Mouse (Mus musculus): ENCODE data around the gene Gm2916. TPM values are rescaled to one million over a fixed set of nuclear protein-coding genes. Genes with fewer than 3 reads are reported as not detected.

Gm2916 gene
- polyA plus RNA-seq (2012; ENCODE audit: low replicate concordance), result not detected in 2 replicates

DNA sequence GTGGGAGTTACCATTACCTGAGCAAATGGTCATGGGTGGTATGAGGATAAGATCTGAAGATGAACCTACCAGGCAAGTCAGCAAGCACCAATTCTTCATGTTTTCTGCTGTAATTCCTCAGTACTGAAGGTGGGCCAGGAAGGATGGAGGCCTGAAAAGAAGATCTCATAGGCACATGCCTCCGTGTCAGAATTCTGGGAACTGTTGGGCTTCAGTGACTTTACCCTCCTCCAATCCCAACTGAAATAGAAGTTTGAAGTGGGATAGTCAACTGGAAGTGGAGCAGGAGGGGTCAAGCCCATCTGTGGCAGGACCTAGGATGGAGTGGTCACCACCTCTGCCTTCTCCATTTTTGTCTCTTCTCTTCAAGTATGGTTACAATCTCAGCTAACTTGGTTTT lies at the start of gene Gm2916:
TSS of gene Gm2916 (plus strand) at position 301 of the 400 bp plus-strand sequence.

DNA sequence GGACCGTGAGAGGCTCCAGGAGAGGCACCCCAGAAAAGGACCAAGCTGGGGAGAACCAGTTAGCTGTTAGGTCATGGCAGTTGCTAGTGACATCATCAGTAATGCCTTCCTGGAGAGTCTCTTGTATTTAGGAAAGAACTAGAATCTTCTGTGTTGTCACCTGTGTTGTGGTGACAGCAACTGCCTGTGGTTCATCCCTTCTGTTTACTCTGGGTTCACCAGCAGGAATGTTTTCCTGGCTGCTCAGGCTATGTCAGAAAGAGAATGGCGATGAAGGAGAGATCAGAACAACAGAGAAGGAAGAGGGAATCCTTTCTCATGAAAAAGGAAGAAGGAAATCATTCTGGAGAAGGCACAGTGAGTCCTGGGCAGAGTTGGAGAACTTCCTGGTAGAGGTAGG lies 38.0 kb upstream of the Gm2916 start, which contains the start of gene Gm3033:
TSS of gene Gm3033 (plus strand) at position 301 of the 400 bp plus-strand sequence.

DNA sequence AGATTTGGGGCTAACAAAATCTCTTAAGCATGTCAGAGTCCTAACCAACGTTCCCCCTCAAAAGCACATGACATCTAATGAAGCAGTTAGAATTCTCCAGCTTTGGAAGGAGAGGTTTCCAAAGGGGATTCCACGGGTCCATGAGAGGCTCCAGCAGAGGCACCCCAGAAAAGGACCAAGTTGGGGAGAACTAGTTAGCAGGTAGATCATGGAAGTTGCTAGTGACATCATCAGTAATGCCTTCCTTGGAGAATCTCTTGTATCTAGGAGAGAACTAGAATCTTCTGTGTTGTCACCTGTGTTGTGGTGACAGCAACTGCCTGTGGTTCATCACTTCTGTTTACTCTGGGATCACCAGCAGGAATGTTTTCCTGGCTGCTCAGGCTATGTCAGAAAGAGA lies 47.5 kb downstream of the Gm2916 start, which contains the start of gene Gm3029:
TSS of gene Gm3029 (plus strand) at position 301 of the 400 bp plus-strand sequence.

DNA sequence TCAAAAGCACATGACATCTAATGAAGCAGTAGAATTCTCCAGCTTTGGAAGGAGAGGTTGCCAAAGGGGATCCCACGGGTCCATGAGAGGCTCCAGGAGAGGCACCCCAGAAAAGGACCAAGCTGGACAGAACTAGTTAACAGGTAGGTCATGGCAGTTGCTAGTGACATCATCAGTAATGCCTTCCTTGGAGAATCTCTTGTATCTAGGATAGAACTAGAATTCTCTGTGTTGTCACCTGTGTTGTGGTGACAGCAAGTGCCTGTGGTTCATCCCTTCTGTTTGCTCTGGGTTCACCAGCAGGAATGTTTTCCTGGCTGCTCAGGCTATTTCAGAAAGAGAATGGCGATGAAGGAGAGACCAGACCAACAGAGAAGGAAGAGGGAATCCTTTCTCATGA lies 79.3 kb downstream of the Gm2916 start, which contains the start of gene Gm3095:
TSS of gene Gm3095 (plus strand) at position 301 of the 400 bp plus-strand sequence.

Other genes with a start within 250 kb of the Gm2916 start
- gene Gm3012, start 249.7 kb upstream of the Gm2916 start, polyA plus RNA-seq (2012; ENCODE audit: low replicate concordance), result not detected in 2 replicates
- gene Gm3020, start 232.1 kb upstream of the Gm2916 start, polyA plus RNA-seq (2012; ENCODE audit: low replicate concordance), result not detected in 2 replicates
- not detected in 2 replicates for gene Gm3043, start 195.4 kb upstream of the Gm2916 start, polyA plus RNA-seq (2012; ENCODE audit: low replicate concordance)
- gene Gm3002, start 74.1 kb upstream of the Gm2916 start, polyA plus RNA-seq (2012; ENCODE audit: low replicate concordance), result not detected in 2 replicates
- gene Gm3033, start 37.9 kb upstream of the Gm2916 start, polyA plus RNA-seq (2012; ENCODE audit: low replicate concordance), result not detected in 2 replicates
- gene Gm3029, start 47.6 kb downstream of the Gm2916 start, polyA plus RNA-seq (2012; ENCODE audit: low replicate concordance), result not detected in 2 replicates
- gene Gm3095, start 79.4 kb downstream of the Gm2916 start, polyA plus RNA-seq (2012; ENCODE audit: low replicate concordance), result not detected in 2 replicates
- gene Gm3099, start 114.2 kb downstream of the Gm2916 start, polyA plus RNA-seq (2012; ENCODE audit: low replicate concordance), result not detected in 2 replicates
- not detected in 2 replicates for gene Gm5796, start 139.8 kb downstream of the Gm2916 start, polyA plus RNA-seq (2012; ENCODE audit: low replicate concordance)
- gene Gm3115, start 199.9 kb downstream of the Gm2916 start, polyA plus RNA-seq (2012; ENCODE audit: low replicate concordance), result not detected in 2 replicates
- gene Gm8108, start 226.4 kb downstream of the Gm2916 start, polyA plus RNA-seq (2012; ENCODE audit: low replicate concordance), result not detected in 2 replicates